Mouse (Mus musculus): ENCODE data around the gene Tax1bp1. TPM values are rescaled to one million over a fixed set of nuclear protein-coding genes. Genes with fewer than 3 reads are reported as not detected.

Tax1bp1 gene
- total RNA-seq, 2 experiments from 2014 or later = 158 to 185 TPM

- no peak for ATAC-seq (replicated peaks; ENCODE audit: low FRiP score, poor library complexity, severe bottlenecking)
Observed at GRCm38 (mm10) chr6:52792455-52792854, 78.9 kb downstream of the Tax1bp1 start.

- ATAC-seq (replicated peaks; ENCODE audit: low FRiP score, poor library complexity, severe bottlenecking) = no peak
Observed at GRCm38 (mm10) chr6:52795029-52795841, 81.7 kb downstream of the Tax1bp1 start.

- ATAC-seq (replicated peaks; ENCODE audit: low FRiP score, poor library complexity, severe bottlenecking) = no peak
Observed at GRCm38 (mm10) chr6:52796035-52796598, 82.6 kb downstream of the Tax1bp1 start.

- ATAC-seq (replicated peaks; ENCODE audit: low FRiP score, poor library complexity, severe bottlenecking) = no peak
Observed at GRCm38 (mm10) chr6:52796691-52797090, 83.2 kb downstream of the Tax1bp1 start.

- ATAC-seq (replicated peaks; ENCODE audit: low FRiP score, poor library complexity, severe bottlenecking) = no peak
Observed at GRCm38 (mm10) chr6:52797252-52797800, 83.8 kb downstream of the Tax1bp1 start.

- ATAC-seq (replicated peaks; ENCODE audit: low FRiP score, poor library complexity, severe bottlenecking) = no peak
Observed at GRCm38 (mm10) chr6:52802181-52802580, 88.7 kb downstream of the Tax1bp1 start.

- no peak for ATAC-seq (replicated peaks; ENCODE audit: low FRiP score, poor library complexity, severe bottlenecking)
Observed at GRCm38 (mm10) chr6:52805237-52805856, 91.8 kb downstream of the Tax1bp1 start.

Other genes with a start within 250 kb of the Tax1bp1 start
- gene Hibadh, start 73.3 kb upstream of the Tax1bp1 start, total RNA-seq (2015; ENCODE audit: low replicate concordance) = 16.9 and 26.4 TPM in 2 replicates
- 10.7 and 11.7 TPM in 2 replicates for gene Hibadh, start 73.3 kb upstream of the Tax1bp1 start, total RNA-seq (2017; ENCODE audit: low replicate concordance)